Mouse (Mus musculus): Measurements from ENCODE around the gene Crhbp.

Crhbp gene

GRCm38 (mm10) chr13:95419204-95419749, 25.4 kb downstream of the Crhbp start:
- no peak for DNase-seq (ENCODE audit: low spot score)

- DNase-seq (ENCODE audit: low spot score), result no peak
Observed at GRCm38 (mm10) chr13:95418575-95419203, 26.0 kb downstream of the Crhbp start.

DNA sequence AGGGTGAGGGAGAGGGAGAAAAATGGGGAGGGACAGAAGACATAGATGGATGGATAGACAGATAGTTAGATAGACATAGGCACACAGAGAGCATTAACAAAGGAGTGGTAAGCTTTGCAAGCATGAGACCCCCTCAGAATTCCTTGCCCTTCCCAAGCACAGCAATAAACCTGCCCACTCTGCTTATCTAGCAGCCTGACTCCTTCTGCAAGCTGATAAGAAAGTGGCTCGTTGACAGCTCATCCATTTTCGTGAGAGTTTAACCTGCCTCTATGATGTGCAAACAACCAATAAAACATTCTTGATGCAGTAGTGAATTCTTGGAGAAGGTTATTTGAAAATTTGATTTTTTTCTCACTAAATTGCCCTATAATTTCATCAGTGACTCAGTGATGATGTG, 32.5 kb downstream of the Crhbp start:
- no peak for DNase-seq (ENCODE audit: low spot score)

- DNase-seq (ENCODE audit: low spot score), result no peak
Observed at GRCm38 (mm10) chr13:95393242-95393641, 51.5 kb downstream of the Crhbp start.

DNA sequence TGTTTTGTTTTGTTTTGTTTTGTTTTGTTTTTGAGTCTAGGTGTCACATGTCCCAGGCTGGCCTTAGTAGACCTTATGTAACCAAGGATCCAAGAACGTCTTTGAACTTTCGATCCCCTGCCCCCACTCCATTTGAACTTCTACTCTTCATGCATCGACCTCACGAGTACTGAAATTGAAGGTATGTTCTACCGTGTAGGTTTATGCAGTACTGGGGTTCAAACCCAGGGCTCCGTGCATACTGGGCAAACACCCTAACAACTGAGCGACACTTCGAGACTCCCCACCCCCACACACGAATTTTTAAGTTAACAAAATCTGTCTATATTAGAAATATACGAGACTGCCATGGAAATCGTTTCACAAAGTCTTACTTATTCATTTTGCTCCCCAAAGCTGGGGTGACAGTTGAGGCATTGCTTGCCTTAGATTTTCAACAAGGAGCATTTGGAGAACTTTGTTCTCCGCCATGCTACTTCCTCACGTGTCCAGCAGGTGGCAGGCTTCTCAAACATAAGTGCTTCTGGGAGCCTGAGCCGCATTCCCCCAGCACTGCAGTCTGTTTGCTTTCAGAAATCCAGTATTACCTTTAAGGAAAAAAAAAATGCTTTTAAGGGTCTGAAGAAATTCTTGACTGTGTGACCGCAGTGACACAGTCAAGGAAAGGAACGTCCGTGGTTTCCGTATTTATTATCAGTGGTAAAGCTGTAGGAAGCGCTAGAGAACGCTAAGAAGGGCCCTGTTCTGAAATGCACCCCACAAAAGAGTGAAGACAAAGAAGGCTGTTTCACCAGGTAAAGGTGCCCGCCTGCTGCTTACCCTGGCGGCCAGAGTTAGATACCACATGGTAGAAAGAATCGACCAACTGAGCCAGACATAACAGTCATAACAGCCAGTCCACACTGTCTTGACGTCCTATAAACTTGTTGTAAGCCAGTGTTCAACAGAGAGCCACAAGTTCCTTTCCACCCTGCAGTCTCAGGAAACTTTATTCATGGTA, 54.6 kb downstream of the Crhbp start:
- DNase-seq (ENCODE audit: low spot score), result peak; percentile 47

DNA sequence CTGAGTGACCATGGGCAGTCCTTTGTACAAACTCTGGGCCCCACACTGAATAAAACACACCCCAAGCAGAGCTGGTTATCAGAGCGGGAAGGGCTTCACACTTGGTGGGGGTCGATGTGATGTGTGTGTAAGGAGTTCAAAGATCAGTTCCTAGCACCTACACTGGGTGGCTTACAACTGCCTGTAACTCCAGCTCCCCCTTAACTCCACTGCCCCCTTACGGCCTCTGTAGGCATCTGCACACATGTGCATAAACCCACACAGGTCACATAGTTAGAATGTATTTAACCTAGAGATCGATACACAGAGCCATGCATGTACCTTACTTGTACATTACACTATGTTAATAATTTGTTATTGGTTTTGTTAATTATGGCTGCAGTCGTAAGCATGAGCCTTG, 56.5 kb downstream of the Crhbp start:
- no peak for DNase-seq (ENCODE audit: low spot score)

DNA sequence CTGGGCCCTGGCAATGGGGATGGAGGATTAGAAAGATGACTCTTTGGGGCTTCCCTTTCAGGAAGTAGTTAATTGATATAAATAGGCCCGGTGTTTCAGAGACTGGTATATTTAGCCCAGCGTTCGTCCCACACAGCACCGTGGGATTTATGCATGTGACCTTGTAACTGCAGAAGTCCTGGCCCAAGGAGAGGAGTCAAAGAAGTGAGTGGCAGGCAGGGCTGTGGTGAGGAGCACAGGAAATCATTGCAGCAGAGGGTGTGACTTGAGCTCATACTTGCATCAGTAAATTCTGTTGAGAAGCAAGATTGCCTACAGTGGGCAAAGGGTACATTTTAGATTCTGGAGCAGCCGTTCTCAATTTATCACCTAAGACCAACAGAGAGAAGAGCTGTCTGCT, 62.3 kb downstream of the Crhbp start:
- no peak for DNase-seq (ENCODE audit: low spot score)
